Mouse (Mus musculus) lung, postnatal 0 days (tissue): ENCODE results near the gene Ltbp4. TPM values are rescaled to one million over a fixed set of nuclear protein-coding genes. Genes with fewer than 3 reads are reported as not detected.

Experiments
- ATAC-seq: fragments of 200-750 bp; cut with Nextera tagmentation; 2 replicates; pipeline ENCODE4 v1.8.0; 2017; ENCODE audit warnings: moderate library complexity
- DNase-seq: peaks from one replicate; pipeline ENCODE4 v3.0.0-alpha.2; 2016; ENCODE audit warnings: low spot score
- H3K27ac ChIP-seq: fragments of 300-500 bp; sonication (generic); 2 replicates; pipeline ENCODE4 v1.5.1; 2014; ENCODE audit warnings: antibody characterized with exemption, mild to moderate bottlenecking, low read length, mixed read lengths
- H3K27me3 ChIP-seq: fragments of 300-500 bp; sonication (generic); replicated peaks from 2 replicates; pipeline ENCODE4 v1.6.1; 2014; ENCODE audit warnings: low read length, mixed read lengths; ENCODE audit not compliant: insufficient read depth
- H3K36me3 ChIP-seq: fragments of 300-500 bp; sonication (generic); 2 replicates; pipeline ENCODE4 v1.6.1; 2014; ENCODE audit warnings: low read length, mixed read lengths; ENCODE audit not compliant: insufficient read depth
- H3K4me1 ChIP-seq: fragments of 300-500 bp; sonication (generic); 2 replicates; pipeline ENCODE4 v1.6.1; 2014; ENCODE audit warnings: antibody characterized with exemption, low read depth, low read length, mixed read lengths; ENCODE audit not compliant: insufficient read depth
- H3K4me2 ChIP-seq: fragments of 300-500 bp; sonication (generic); replicated peaks from 2 replicates; pipeline ENCODE4 v1.6.1; 2014; ENCODE audit warnings: low read depth, mild to moderate bottlenecking, low read length, moderate library complexity, mixed read lengths
- H3K4me3 ChIP-seq: fragments of 300-500 bp; sonication (generic); 2 replicates; pipeline ENCODE4 v1.5.1; 2014; ENCODE audit warnings: low read depth, low read length
- H3K9ac ChIP-seq: fragments of 300-500 bp; sonication (generic); replicated peaks from 2 replicates; pipeline ENCODE4 v1.6.1; 2014; ENCODE audit warnings: low read depth, mild to moderate bottlenecking
- H3K9me3 ChIP-seq: fragments of 300-500 bp; sonication (generic); 2 replicates; pipeline ENCODE4 v1.6.1; 2016; ENCODE audit warnings: low read length, mixed read lengths
- CTCF ChIP-seq: IDR thresholded peaks from 2 replicates; pipeline ENCODE4 v1.5.1; 2016; ENCODE audit warnings: antibody characterized with exemption, mild to moderate bottlenecking
- EP300 ChIP-seq: IDR thresholded peaks from 2 replicates; pipeline ENCODE4 v1.6.1; 2016; ENCODE audit warnings: antibody characterized with exemption, mild to moderate bottlenecking, control low read depth
- WGBS: fragments of 180-500 bp; shearing (Covaris S2); extraction: QIAGEN DNeasy Blood & Tissue Kit; methylation state at CpG from one replicate; pipeline ENCODE4 v1.1.7; 2014; 5-methylcytosine and 5-hydroxymethylcytosine counted together
- polyA plus RNA-seq: library from polyadenylated mRNA; unstranded; fragments of >200 nt; fragmentation: Nextera tagmentation; extraction: Ambion mirVana; gene quantifications from 2 replicates; pipeline ENCODE4 v1.2.1, GENCODE M21; 2015

Gene Ltbp4
- polyA plus RNA-seq, 1 experiment from 2014 or later, result 103 TPM

GRCm38 (mm10) chr7:27305091-27305730, 32.3 kb downstream of the Ltbp4 start:
- WGBS, result 82% methylated on average over 17 of the region's 17 CpGs
- no peaks in the 10 kb centered on the region for H3K9me3 ChIP-seq

DNA sequence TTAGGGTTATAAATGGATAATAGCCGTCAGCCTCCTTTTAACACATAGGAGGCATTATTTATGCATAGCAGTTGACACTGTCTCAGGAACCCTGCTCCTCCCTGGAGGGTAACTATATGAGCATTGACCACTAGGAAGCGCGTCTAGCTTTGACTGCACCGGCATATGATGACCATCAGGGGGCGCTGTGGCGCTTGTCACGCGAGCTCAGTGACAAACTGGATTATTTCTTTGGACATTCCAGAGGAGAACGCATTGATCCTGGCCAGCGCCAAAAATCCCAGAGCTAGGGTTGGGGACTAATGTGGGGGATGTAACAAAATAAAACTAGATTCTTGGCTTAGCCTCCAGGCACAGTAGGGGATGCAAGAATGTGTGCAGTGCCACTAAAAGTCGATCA, 35.3 kb downstream of the Ltbp4 start:
- H3K9me3 ChIP-seq, result no peaks in the 10 kb centered on the region
- H3K27ac ChIP-seq, result no peak overlapping the region
- H3K4me3 ChIP-seq, result no peak overlapping the region
- 5% methylated on average over 11 of the region's 11 CpGs for WGBS
- no peak overlapping the region for H3K4me2 ChIP-seq
- H3K9ac ChIP-seq, result no peak overlapping the region
- 0 out of 2 replicates have a peak, but pooled peaks cover 5% of the 10 kb centered on the region for H3K36me3 ChIP-seq
- H3K4me1 ChIP-seq, result no peaks in the 10 kb centered on the region; the same call in 1 of the 2 replicates
- H3K27me3 ChIP-seq, result no peaks in the 10 kb centered on the region
- ATAC-seq, result peak; percentile 71
- DNase-seq, result peak; percentile 87
- no peak for TF ChIP-seq EP300
- TF ChIP-seq CTCF, result peak; percentile 99

More at GRCm38 (mm10) chr7:27305091-27305730, 32.3 kb downstream of the Ltbp4 start:
- TF ChIP-seq CTCF (no peak), EP300 (no peak)
- no peak overlapping the region for H3K27ac ChIP-seq
- no peak overlapping the region for H3K4me2 ChIP-seq
- ATAC-seq (no peak), DNase-seq (no peak)
- H3K4me1 ChIP-seq, result peaks cover 3% of the 10 kb centered on the region
- no peaks in the 10 kb centered on the region for H3K27me3 ChIP-seq
- no peak overlapping the region for H3K4me3 ChIP-seq
- 0 out of 2 replicates have a peak, but pooled peaks cover 5% of the 10 kb centered on the region for H3K36me3 ChIP-seq
- no peak overlapping the region for H3K9ac ChIP-seq

DNA sequence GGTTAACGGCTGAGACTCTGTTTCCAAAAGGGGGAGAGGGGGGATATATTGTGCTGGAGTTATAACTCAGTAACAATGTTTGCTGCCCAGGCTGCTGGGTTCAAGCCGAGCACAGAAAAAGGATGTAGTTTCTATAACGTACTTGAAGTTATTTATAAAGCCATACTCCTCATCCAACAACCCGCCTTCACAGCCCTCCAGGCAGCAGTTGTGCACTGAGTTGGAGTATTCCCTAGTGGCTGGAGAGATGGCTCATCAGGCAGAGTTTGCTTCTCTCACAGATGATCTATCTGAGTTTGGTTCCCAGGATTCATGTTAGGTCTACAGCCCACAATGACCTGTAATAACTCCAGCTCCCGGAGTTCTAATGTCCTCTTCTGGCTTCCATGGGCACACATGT, 36.7 kb downstream of the Ltbp4 start:
- Histone ChIP-seq H3K27ac (no peak overlapping the region), H3K36me3 (0 out of 2 replicates have a peak, but pooled peaks cover under 1% of the 10 kb centered on the region), H3K4me1 (no peaks in the 10 kb centered on the region; the same call in 1 of the 2 replicates), H3K27me3 (no peaks in the 10 kb centered on the region), H3K4me2 (no peak overlapping the region), H3K9ac (no peak overlapping the region), H3K4me3 (no peak overlapping the region), H3K9me3 (no peaks in the 10 kb centered on the region)
- WGBS, result 65% methylated on average over 5 of the region's 5 CpGs
- TF ChIP-seq EP300 (no peak), CTCF (no peak)
- DNase-seq (no peak), ATAC-seq (no peak)

DNA sequence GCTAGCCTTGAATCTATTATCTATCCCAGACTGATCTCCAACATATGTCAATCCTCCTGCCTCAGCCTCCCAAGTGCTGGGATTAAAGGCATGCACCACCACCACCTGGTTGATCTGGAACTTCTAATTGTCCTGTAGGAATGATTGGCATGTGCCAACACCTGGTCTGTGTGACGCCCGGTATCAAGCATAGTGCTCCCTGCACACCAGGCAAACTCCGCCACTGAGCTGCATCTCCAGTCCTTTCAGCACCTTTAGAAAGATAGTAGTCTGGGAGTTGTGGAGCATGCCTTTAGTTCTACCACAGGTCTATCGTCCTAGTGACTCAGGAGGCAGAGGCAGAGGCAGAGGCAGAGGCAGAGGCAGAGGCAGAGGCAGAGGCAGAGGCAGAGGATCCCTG, 37.1 kb downstream of the Ltbp4 start:
- no peaks in the 10 kb centered on the region for H3K36me3 ChIP-seq
- WGBS, result 84% methylated on average over 4 of the region's 4 CpGs
- ATAC-seq (no peak), DNase-seq (no peak)
- TF ChIP-seq CTCF (no peak), EP300 (no peak)
- no peaks in the 10 kb centered on the region; the same call in 1 of the 2 replicates for H3K4me1 ChIP-seq
- H3K27me3 ChIP-seq, result no peaks in the 10 kb centered on the region
- no peak overlapping the region for H3K27ac ChIP-seq
- H3K9ac ChIP-seq, result no peak overlapping the region
- H3K4me3 ChIP-seq, result no peak overlapping the region
- no peaks in the 10 kb centered on the region for H3K9me3 ChIP-seq
- H3K4me2 ChIP-seq, result no peak overlapping the region

DNA sequence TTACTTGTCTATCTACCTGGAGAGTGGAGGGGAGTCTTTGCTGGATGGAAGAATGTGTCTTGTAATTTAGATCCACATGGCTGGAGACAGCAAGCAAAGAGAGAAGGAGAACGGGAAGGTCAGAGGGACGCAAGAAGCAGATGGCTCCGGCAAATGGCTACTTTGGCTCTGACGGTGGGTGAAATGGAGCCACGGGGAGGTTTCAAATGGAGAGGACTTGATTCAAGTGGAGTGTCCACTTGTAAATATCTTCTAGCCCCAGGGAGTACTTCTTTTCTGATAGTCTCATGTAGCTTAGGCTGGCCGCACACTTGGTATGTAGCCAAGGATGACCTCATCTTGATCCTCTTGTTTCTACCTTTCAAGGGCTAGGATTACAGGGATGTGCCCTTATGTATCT, 38.7 kb downstream of the Ltbp4 start:
- TF ChIP-seq EP300 (no peak), CTCF (no peak)
- Histone ChIP-seq H3K27me3 (no peaks in the 10 kb centered on the region), H3K4me3 (no peak overlapping the region), H3K4me1 (no peaks in the 10 kb centered on the region; the same call in 1 of the 2 replicates), H3K4me2 (no peak overlapping the region), H3K27ac (no peak overlapping the region), H3K9ac (no peak overlapping the region), H3K36me3 (no peaks in the 10 kb centered on the region), H3K9me3 (no peaks in the 10 kb centered on the region)
- ATAC-seq (no peak), DNase-seq (no peak)
- WGBS, result 76% methylated on average over 6 of the region's 6 CpGs

- H3K4me3 ChIP-seq, result no peak overlapping the region
- no peak for ATAC-seq
- no peak for DNase-seq
- no peaks in the 10 kb centered on the region for H3K9me3 ChIP-seq
- 72% methylated on average over 16 of the region's 16 CpGs for WGBS
- H3K4me2 ChIP-seq, result no peak overlapping the region
- no peaks in the 10 kb centered on the region for H3K27me3 ChIP-seq
- no peak overlapping the region for H3K9ac ChIP-seq
- H3K4me1 ChIP-seq, result no peaks in the 10 kb centered on the region; the same call in 1 of the 2 replicates
- no peak overlapping the region for H3K27ac ChIP-seq
- TF ChIP-seq CTCF, result no peak
- TF ChIP-seq EP300, result no peak
- H3K36me3 ChIP-seq, result no peaks in the 10 kb centered on the region
Observed at GRCm38 (mm10) chr7:27298033-27298610, 39.4 kb downstream of the Ltbp4 start.
